In the genomic region with DNA sequence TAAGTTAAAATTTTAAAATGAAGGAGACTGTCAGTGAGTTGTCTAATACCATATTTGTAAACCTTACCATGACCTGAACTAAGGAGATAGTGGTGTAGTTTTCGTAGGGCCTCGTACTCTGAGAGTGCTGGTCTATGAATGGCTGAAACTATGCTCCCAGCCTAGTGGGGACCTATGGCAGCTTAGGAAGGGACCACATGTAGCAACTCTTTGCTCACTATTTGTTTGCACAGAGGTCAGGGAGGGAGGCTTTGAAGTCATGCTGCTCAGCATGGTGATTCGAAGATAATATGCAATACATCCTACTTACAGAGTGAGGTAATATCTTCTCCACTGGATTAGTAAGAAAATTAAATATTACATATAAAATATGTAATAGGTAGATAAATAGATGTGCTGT, we compare ENCODE assay signal across 22 mouse cellular contexts. TPM values are rescaled to one million over a fixed set of nuclear protein-coding genes. Genes with fewer than 3 reads are reported as not detected.
DNase-seq lines count a peak whose midpoint lies in the region; ATAC-seq and TF ChIP-seq lines count a peak whose summit lies in the region.
"Had no signal": no experiment of that assay in that cellular context is flagged by ENCODE, and none has a peak within 500 bp of the region (broad histone marks: within the 10 kb centered on the region; RNA-seq: fewer than 3 reads in every experiment).

No protein-coding gene starts in this region.

- TF ChIP-seq EP300 in liver, postnatal 0 days (IDR thresholded peaks at IDR 0.05; ENCODE audit: low read depth) = no peak

- no peaks in the 10 kb centered on the region for H3K9me3 ChIP-seq in liver, embryonic 11.5 days (ENCODE audit: control insufficient read depth, low read length)
- no peaks in the 10 kb centered on the region for H3K9me3 ChIP-seq in liver, embryonic 12.5 days (replicated peaks)
- no peaks in the 10 kb centered on the region for H3K9me3 ChIP-seq in liver, embryonic 13.5 days (replicated peaks)
- H3K9me3 ChIP-seq in liver, embryonic 16.5 days (replicated peaks; ENCODE audit: control insufficient read depth, low read length) = no peaks in the 10 kb centered on the region
- no peaks in the 10 kb centered on the region for H3K9me3 ChIP-seq in liver, postnatal 0 days (ENCODE audit: low read length)
- H3K9me3 ChIP-seq: G1E had no signal

- H3K4me2 ChIP-seq in liver, embryonic 11.5 days = no peak overlapping the region
- H3K4me2 ChIP-seq in liver, embryonic 12.5 days = no peak overlapping the region
- no peak overlapping the region for H3K4me2 ChIP-seq in liver, embryonic 13.5 days
- H3K4me2 ChIP-seq in liver, embryonic 16.5 days (ENCODE audit: low read depth, low read length) = no peak overlapping the region
- no peak overlapping the region for H3K4me2 ChIP-seq in liver, postnatal 0 days (ENCODE audit: low read depth, low read length)

- no peak overlapping the region for H3K4me3 ChIP-seq in liver, embryonic 11.5 days (ENCODE audit: low read depth, low read length)
- H3K4me3 ChIP-seq in liver, embryonic 12.5 days = no peak overlapping the region
- H3K4me3 ChIP-seq in liver, embryonic 13.5 days (replicated peaks) = no peak overlapping the region
- H3K4me3 ChIP-seq in liver, embryonic 16.5 days (ENCODE audit: low read depth, low read length) = no peak overlapping the region
- no peak overlapping the region for H3K4me3 ChIP-seq in liver, postnatal 0 days (ENCODE audit: low read depth, low read length)

- ATAC-seq in liver, embryonic 11.5 days (replicated peaks; ENCODE audit: low FRiP score) = peak; percentile 35; the same call in 1 of the 2 replicates
- ATAC-seq in liver, embryonic 12.5 days = no peak
- ATAC-seq in liver, embryonic 13.5 days (ENCODE audit: low read depth) = peak; percentile 55
- peak; percentile 37; the same call in 1 of the 2 replicates for ATAC-seq in liver, embryonic 16.5 days (ENCODE audit: low read depth)
- ATAC-seq in liver, postnatal 0 days = peak; percentile 59
- ATAC-seq: activated CD4-positive, CD25-positive, alpha-beta regulatory T cell, adult 4 months; CD4-positive, CD25-positive, alpha-beta regulatory T cell, adult 4 months; Patski had no signal

- H3K9ac ChIP-seq in liver, embryonic 11.5 days (ENCODE audit: low read depth, low read length) = no peak overlapping the region
- no peak overlapping the region for H3K9ac ChIP-seq in liver, embryonic 12.5 days
- no peak overlapping the region for H3K9ac ChIP-seq in liver, embryonic 13.5 days
- no peak overlapping the region for H3K9ac ChIP-seq in liver, embryonic 16.5 days (ENCODE audit: low read depth, low read length)
- H3K9ac ChIP-seq in liver, postnatal 0 days (replicated peaks) = no peak overlapping the region

- H3K4me1 ChIP-seq in liver, embryonic 11.5 days (replicated peaks; ENCODE audit: control insufficient read depth, insufficient read depth, low read length) = no peaks in the 10 kb centered on the region
- no peaks in the 10 kb centered on the region for H3K4me1 ChIP-seq in liver, embryonic 12.5 days
- H3K4me1 ChIP-seq in liver, embryonic 13.5 days (replicated peaks) = no peaks in the 10 kb centered on the region
- H3K4me1 ChIP-seq in liver, embryonic 16.5 days (ENCODE audit: control insufficient read depth, low read depth, low read length) = no peaks in the 10 kb centered on the region
- H3K4me1 ChIP-seq in liver, postnatal 0 days (ENCODE audit: insufficient read depth) = no peaks in the 10 kb centered on the region

- 82% methylated on average over 3 of the region's 3 CpGs for WGBS in liver, embryonic 11.5 days
- 80% methylated on average over 3 of the region's 3 CpGs for WGBS in liver, embryonic 12.5 days (ENCODE audit: insufficient replicate concordance)
- 81% methylated on average over 3 of the region's 3 CpGs for WGBS in liver, embryonic 13.5 days (ENCODE audit: insufficient replicate concordance)
- 83% methylated on average over 3 of the region's 3 CpGs for WGBS in liver, embryonic 16.5 days (ENCODE audit: insufficient replicate concordance)
- WGBS in liver, postnatal 0 days (ENCODE audit: insufficient replicate concordance) = 78% methylated on average over 3 of the region's 3 CpGs

- no peak overlapping the region for H3K27ac ChIP-seq in liver, embryonic 11.5 days (ENCODE audit: low read depth, low read length)
- no peak overlapping the region for H3K27ac ChIP-seq in liver, embryonic 12.5 days
- H3K27ac ChIP-seq in liver, embryonic 13.5 days = no peak overlapping the region
- H3K27ac ChIP-seq in liver, embryonic 16.5 days (ENCODE audit: low read length) = no peak overlapping the region
- H3K27ac ChIP-seq in liver, postnatal 0 days (ENCODE audit: low read depth) = no peak overlapping the region

- H3K36me3 ChIP-seq in liver, embryonic 11.5 days (ENCODE audit: control insufficient read depth, insufficient read depth, low read length) = no peaks in the 10 kb centered on the region; the same call in 1 of the 2 replicates
- peaks cover 55% of the 10 kb centered on the region for H3K36me3 ChIP-seq in liver, embryonic 12.5 days
- H3K36me3 ChIP-seq in liver, embryonic 13.5 days = peaks cover 46% of the 10 kb centered on the region
- peaks cover 12% of the 10 kb centered on the region for H3K36me3 ChIP-seq in liver, embryonic 16.5 days (ENCODE audit: control insufficient read depth, insufficient read depth)
- H3K36me3 ChIP-seq in liver, postnatal 0 days (replicated peaks; ENCODE audit: insufficient read depth, low read length) = peaks cover 33% of the 10 kb centered on the region

- no peaks in the 10 kb centered on the region for H3K27me3 ChIP-seq in liver, embryonic 11.5 days (replicated peaks; ENCODE audit: control insufficient read depth, insufficient read depth, low read length)
- H3K27me3 ChIP-seq in liver, embryonic 12.5 days (replicated peaks) = no peaks in the 10 kb centered on the region
- H3K27me3 ChIP-seq in liver, embryonic 13.5 days = no peaks in the 10 kb centered on the region
- no peaks in the 10 kb centered on the region for H3K27me3 ChIP-seq in liver, embryonic 16.5 days (ENCODE audit: control insufficient read depth, insufficient read depth, low read depth, low read length)
- no peaks in the 10 kb centered on the region for H3K27me3 ChIP-seq in liver, postnatal 0 days (ENCODE audit: insufficient read depth, low read length)
- H3K27me3 ChIP-seq: CH12.LX, Patski had no signal

- TF ChIP-seq CTCF in liver, postnatal 0 days (IDR thresholded peaks at IDR 0.05; ENCODE audit: low read depth) = no peak

- DNase-seq in liver, embryonic 11.5 days (ENCODE audit: low spot score) = no peak
- DNase-seq in liver, embryonic 13.5 days = no peak
- DNase-seq in liver = no peak
- no peak for DNase-seq in liver, postnatal 0 days
- no peak for DNase-seq in neural tube, embryonic 10.5 days (ENCODE audit: extremely low spot score, low spot score)
- DNase-seq in layer of hippocampus, adult 18-20 months (ENCODE audit: low spot score in 2 of 2) = no peak
- DNase-seq: adrenal gland, adult 2 months; adrenal gland, adult 8-10 months; adrenal gland, postnatal 10 days; adrenal gland, postnatal 14 days; adrenal gland, postnatal 25 days; adrenal gland, postnatal 36 days; B cell, adult 2 months; cerebellum, adult 11 months; cerebellum, adult 11-12 months had no signal

RNA-seq across cellular contexts. Expression of gene Ncapg2, which starts 50.5 kb away (rescaled TPM):
- 56.1 and 67.5 TPM in 2 replicates for polyA plus RNA-seq in liver, embryonic 11.5 days (2014; fragmentation: Nextera tagmentation; extraction: Ambion mirVana)
- polyA plus RNA-seq in liver, embryonic 12.5 days (2016; fragmentation: Nextera tagmentation; extraction: Ambion mirVana) = 62.7 and 67.6 TPM in 2 replicates
- 44.1 and 58.2 TPM in 2 replicates for polyA plus RNA-seq in liver, embryonic 13.5 days (2015; fragmentation: Nextera tagmentation; extraction: Ambion mirVana)
- polyA plus RNA-seq in liver, embryonic 16.5 days (2015; fragmentation: Nextera tagmentation; extraction: Ambion mirVana) = 42.9 and 46.0 TPM in 2 replicates
- polyA plus RNA-seq in liver, postnatal 0 days (2015; fragmentation: Nextera tagmentation; extraction: Ambion mirVana) = 15.9 and 21.2 TPM in 2 replicates
- 1 to 10 TPM; 4.0 to 5.8 TPM for total RNA-seq in layer of hippocampus, adult 18-20 months (2021)
